Mouse (Mus musculus) embryo, embryonic 11 days (tissue): ENCODE results near the gene Slc27a3.

Experiments
- DNase-seq: peaks from one replicate; pipeline ENCODE4 v3.0.0-alpha.2; 2015

The Slc27a3 gene

DNA sequence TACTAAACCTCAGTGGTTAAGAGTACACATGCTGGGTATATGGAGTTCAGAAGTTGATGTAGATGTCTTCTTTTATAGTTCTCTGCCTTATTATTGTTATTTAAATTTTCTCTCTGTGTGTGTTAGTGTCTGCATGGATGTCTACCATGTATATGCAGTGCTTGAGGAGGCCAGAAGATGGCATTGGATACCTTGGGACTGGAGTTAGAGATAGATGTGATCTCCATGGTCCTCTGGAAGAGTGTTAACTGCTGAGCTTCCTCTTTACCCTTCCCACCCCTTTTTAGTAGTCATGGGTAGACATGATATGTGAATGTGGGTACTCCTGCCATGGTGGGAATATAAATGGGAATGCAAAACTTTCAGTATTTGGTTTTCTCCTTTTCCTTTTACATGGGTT, 54.2 kb downstream of the Slc27a3 start:
- DNase-seq = no peak
